Mouse (Mus musculus) olfactory bulb, adult 2 months (tissue): ENCODE data around the gene Sh3pxd2a. TPM values are rescaled to one million over a fixed set of nuclear protein-coding genes. Genes with fewer than 3 reads are reported as not detected.

Source experiments
- H3K27ac ChIP-seq: fragments of 200-500 bp; 2 replicates; pipeline ENCODE4 v1.5.1; 2012; ENCODE audit warnings: low read depth, low read length; ENCODE audit not compliant: insufficient read depth
- H3K4me1 ChIP-seq: fragments of 200-500 bp; 2 replicates; pipeline ENCODE4 v1.6.1; 2012; ENCODE audit warnings: low read length; ENCODE audit not compliant: control insufficient read depth, insufficient read depth
- H3K4me3 ChIP-seq: fragments of 200-500 bp; 2 replicates; pipeline ENCODE4 v1.5.1; 2012; ENCODE audit warnings: mild to moderate bottlenecking, low read depth, low read length, moderate library complexity; ENCODE audit not compliant: insufficient read depth
- CTCF ChIP-seq: fragments of 200-500 bp; IDR thresholded peaks from 2 replicates; pipeline ENCODE4 v1.5.1; 2012; ENCODE audit warnings: low read depth, mild to moderate bottlenecking, low read length, moderate library complexity; ENCODE audit not compliant: insufficient read depth
- POLR2A ChIP-seq: fragments of 200-500 bp; IDR thresholded peaks from 2 replicates; pipeline ENCODE4 v1.6.1; 2012; ENCODE audit warnings: mild to moderate bottlenecking, low read depth, low read length, moderate library complexity; ENCODE audit not compliant: insufficient read depth
- WGBS: fragments of 180-500 bp; shearing (Covaris S2); methylation state at CpG from one replicate; pipeline ENCODE4 v1.1.7; 2018; 5-methylcytosine and 5-hydroxymethylcytosine counted together
- polyA plus RNA-seq: library from polyadenylated mRNA; stranded (reverse); fragments of >200 nt; gene quantifications from 2 replicates; pipeline ENCODE4 v1.2.4, GENCODE M21; 2012; ENCODE audit warnings: low replicate concordance; ENCODE audit not compliant: missing spikeins, insufficient read depth, insufficient read length

Gene Sh3pxd2a
- polyA plus RNA-seq, 1 experiment = not detected

- WGBS = 90% methylated on average over 7 of the region's 7 CpGs
- no peak overlapping the region for H3K4me3 ChIP-seq
- H3K27ac ChIP-seq = no peak overlapping the region
- H3K4me1 ChIP-seq = peaks cover 12% of the 10 kb centered on the region
- no peak for TF ChIP-seq CTCF
- no peak for TF ChIP-seq POLR2A
Observed at GRCm38 (mm10) chr19:47248296-47248695, 215.9 kb downstream of the Sh3pxd2a start.

- H3K4me1 ChIP-seq = peaks cover 7% of the 10 kb centered on the region
- H3K27ac ChIP-seq = no peak overlapping the region
- no peak overlapping the region for H3K4me3 ChIP-seq
- WGBS = 75% methylated on average over 11 of the region's 11 CpGs
- no peak for TF ChIP-seq POLR2A
Observed at GRCm38 (mm10) chr19:47247791-47248190, 216.4 kb downstream of the Sh3pxd2a start.

GRCm38 (mm10) chr19:47245512-47245911 is 218.7 kb downstream of the Sh3pxd2a start:
- Histone ChIP-seq H3K4me3 (no peak overlapping the region), H3K4me1 (peaks cover 7% of the 10 kb centered on the region), H3K27ac (no peak overlapping the region)
- WGBS = 87% methylated on average over 8 of the region's 8 CpGs
- no peak for TF ChIP-seq CTCF
- TF ChIP-seq POLR2A = no peak

DNA sequence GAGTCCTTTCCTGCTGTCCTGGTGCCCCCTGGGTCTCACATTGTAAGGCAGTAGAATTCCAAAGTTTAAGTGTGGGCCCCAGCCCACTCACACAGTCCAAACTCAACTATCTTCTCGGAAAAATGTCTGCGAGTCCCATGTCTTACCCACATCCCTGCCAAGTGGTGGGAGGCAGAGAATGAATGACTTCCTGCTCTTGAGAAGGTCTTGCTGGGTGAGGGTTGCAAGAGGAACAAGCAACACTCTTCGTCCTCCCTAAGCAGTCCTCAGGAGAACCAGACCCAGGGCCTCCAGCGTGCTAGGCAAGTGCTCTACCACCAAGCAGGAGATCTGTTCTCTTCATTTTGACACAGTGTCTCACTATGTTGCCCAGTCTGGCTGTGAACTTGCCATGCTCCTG is 222.0 kb downstream of the Sh3pxd2a start:
- 90% methylated on average over 4 of the region's 4 CpGs for WGBS
- H3K4me1 ChIP-seq = no peaks in the 10 kb centered on the region
- H3K27ac ChIP-seq = no peak overlapping the region
- TF ChIP-seq POLR2A (no peak), CTCF (no peak)
- no peak overlapping the region for H3K4me3 ChIP-seq

GRCm38 (mm10) chr19:47240957-47241356 is 223.2 kb downstream of the Sh3pxd2a start:
- Histone ChIP-seq H3K27ac (no peak overlapping the region), H3K4me3 (no peak overlapping the region), H3K4me1 (no peaks in the 10 kb centered on the region)
- TF ChIP-seq CTCF = no peak
- no peak for TF ChIP-seq POLR2A
- 79% methylated on average over 7 of the region's 7 CpGs for WGBS

DNA sequence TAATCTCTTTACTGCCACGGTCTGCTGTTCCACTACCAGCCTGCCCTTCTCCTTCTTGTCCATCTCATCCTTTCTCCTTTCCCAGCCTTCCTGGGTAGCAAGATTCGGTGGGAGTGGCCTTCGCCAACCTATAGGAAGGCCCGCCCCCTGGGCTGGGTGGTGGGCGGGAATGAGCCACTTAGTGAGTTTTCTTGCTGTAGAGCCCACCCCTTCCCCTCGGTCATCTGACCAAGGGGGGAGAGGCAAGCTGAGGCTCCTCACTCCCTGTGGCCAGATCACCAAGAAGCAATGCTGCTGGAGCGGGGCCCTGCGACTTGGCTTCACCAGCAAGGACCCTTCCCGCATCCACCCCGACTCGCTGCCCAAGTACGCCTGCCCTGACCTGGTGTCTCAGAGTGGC is 224.1 kb downstream of the Sh3pxd2a start:
- Histone ChIP-seq H3K27ac (no peak overlapping the region), H3K4me1 (no peaks in the 10 kb centered on the region), H3K4me3 (no peak overlapping the region)
- 57% methylated on average over 12 of the region's 12 CpGs for WGBS
- TF ChIP-seq POLR2A = no peak
- TF ChIP-seq CTCF = no peak

GRCm38 (mm10) chr19:47233087-47233486 is 231.1 kb downstream of the Sh3pxd2a start:
- no peak overlapping the region for H3K4me3 ChIP-seq
- no peak for TF ChIP-seq POLR2A
- TF ChIP-seq CTCF = no peak
- 97% methylated on average over 3 of the region's 3 CpGs for WGBS
- no peak overlapping the region for H3K27ac ChIP-seq
- H3K4me1 ChIP-seq = peaks cover 32% of the 10 kb centered on the region

DNA sequence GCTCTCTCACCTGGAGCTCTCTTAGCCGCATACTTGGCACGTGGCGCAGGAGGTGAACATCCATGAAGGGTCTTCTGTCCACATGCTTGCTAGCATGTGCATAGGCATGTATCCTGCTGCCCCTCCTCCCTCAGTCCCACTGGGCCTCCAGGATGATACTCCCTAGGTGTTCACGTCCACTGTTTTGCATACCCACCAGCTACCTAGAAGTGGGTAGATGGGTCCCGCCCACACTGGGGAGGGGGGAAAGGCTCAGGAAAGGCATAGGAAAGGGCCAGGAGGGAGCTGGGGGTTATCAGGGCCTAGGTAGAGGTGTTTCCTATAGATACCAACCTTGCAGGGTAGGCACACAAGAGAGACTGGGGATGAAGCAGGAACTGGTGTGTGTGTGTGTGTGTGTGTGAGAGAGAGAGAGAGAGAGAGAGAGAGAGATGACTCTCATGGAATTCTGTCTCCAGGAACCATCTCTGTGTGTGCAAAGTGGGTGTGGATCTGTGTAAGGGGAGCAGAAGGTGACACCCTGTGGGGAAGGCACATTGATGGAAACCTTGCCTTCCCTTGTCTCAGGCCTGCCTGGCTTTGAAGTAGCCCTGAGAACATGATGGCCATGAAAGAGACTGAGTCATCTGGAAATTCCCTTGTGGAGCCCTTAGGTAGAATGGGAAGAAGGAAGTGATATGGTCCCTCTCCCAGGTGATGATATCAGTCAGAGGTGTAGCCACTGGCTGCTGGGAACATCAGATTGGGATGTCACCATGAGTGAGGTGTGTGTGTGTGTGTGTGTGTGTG is 231.9 kb downstream of the Sh3pxd2a start:
- Histone ChIP-seq H3K4me3 (no peak overlapping the region), H3K4me1 (peaks cover 32% of the 10 kb centered on the region), H3K27ac (no peak overlapping the region)
- 97% methylated on average over 5 of the region's 5 CpGs for WGBS
- no peak for TF ChIP-seq POLR2A
- no peak for TF ChIP-seq CTCF

DNA sequence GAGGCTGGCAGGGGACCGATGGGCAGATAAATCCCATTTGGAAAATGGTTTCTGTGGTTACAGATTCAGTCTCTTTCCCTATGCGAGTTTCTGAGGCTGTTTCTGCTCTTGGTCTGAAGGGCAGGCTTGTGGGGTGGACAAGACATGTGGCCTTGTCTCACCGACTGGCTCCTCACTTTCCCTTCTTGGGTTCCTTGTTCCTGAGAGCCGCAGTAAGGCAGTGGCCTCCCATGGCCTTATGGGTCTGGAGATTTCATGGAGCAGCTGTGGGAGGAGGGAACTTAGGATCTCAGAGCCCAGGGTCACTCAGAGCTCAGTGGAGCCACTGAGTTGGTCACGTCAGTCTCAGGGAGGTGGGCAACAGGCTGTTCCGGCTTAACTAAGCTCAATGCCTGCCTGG is 232.8 kb downstream of the Sh3pxd2a start:
- Histone ChIP-seq H3K4me1 (peaks cover 32% of the 10 kb centered on the region), H3K4me3 (no peak overlapping the region), H3K27ac (no peak overlapping the region)
- no peak for TF ChIP-seq POLR2A
- WGBS = 92% methylated on average over 6 of the region's 6 CpGs
